Mouse (Mus musculus) CH12.LX (cell line): ENCODE results near the gene Fkbp15. TPM values are rescaled to one million over a fixed set of nuclear protein-coding genes. Genes with fewer than 3 reads are reported as not detected.

Experiments used
- DNase-seq: peaks from one replicate; pipeline ENCODE4 v3.0.0-alpha.2; 2013; ENCODE audit errors: extremely low read depth
- H3K27ac ChIP-seq: 2 replicates; pipeline ENCODE4 v1.5.1; 2012; ENCODE audit warnings: low read depth, mild to moderate bottlenecking, control low read depth, moderate library complexity; ENCODE audit not compliant: insufficient read depth
- H3K27me3 ChIP-seq: replicated peaks from 2 replicates; pipeline ENCODE3; 2012; ENCODE audit warnings: inconsistent platforms
- H3K36me3 ChIP-seq, 2 experiments: replicated peaks in 1 of 2; 2 replicates each; pipeline versions ENCODE3 to v1.6.1; 2012; ENCODE audit warnings: inconsistent platforms in 1 of 2, low read length in 1 of 2, mild to moderate bottlenecking in 1 of 2, mixed read lengths in 1 of 2, moderate library complexity in 1 of 2; ENCODE audit not compliant: control insufficient read depth in 1 of 2, insufficient read depth in 1 of 2
- H3K4me1 ChIP-seq, 2 experiments: 2 replicates each; pipeline ENCODE4 v1.6.1; 2012; ENCODE audit warnings: inconsistent platforms in 1 of 2, moderate library complexity in 1 of 2; ENCODE audit not compliant: insufficient read depth in 2 of 2, control insufficient read depth in 1 of 2
- H3K4me2 ChIP-seq: 2 replicates; pipeline ENCODE4 v1.6.1; 2012; ENCODE audit warnings: low read depth, mild to moderate bottlenecking, control low read depth; ENCODE audit not compliant: poor library complexity, insufficient read depth, severe bottlenecking
- H3K4me3 ChIP-seq, 3 experiments: fragments of 150-350 bp in 1 of 3; sonication (generic) in 1 of 3; replicated peaks in 1 of 3; 2 replicates each; pipeline versions ENCODE3 to v1.5.1; 2011 to 2012; ENCODE audit warnings: low read depth in 2 of 3, low read length in 2 of 3, mild to moderate bottlenecking in 2 of 3, moderate library complexity in 2 of 3, control low read depth in 1 of 3, improper control_type of control experiment in 1 of 3, inconsistent platforms in 1 of 3, mixed read lengths in 1 of 3; ENCODE audit not compliant: poor library complexity in 1 of 3
- H3K79me2 ChIP-seq: replicated peaks from 2 replicates; pipeline ENCODE4 v1.6.1; 2012; ENCODE audit warnings: mild to moderate bottlenecking, moderate library complexity; ENCODE audit not compliant: control insufficient read depth, poor library complexity, insufficient read depth, severe bottlenecking; ENCODE audit errors: extremely low read depth
- H3K9ac ChIP-seq: 2 replicates; pipeline ENCODE4 v1.6.1; 2012; ENCODE audit warnings: low read depth, mild to moderate bottlenecking, control low read depth, moderate library complexity; ENCODE audit not compliant: insufficient read depth
- H3K9me3 ChIP-seq: replicated peaks from 2 replicates; pipeline ENCODE3; 2012; ENCODE audit warnings: low read length, inconsistent platforms, mixed read lengths
- BHLHE40 ChIP-seq: IDR thresholded peaks from 2 replicates; pipeline ENCODE4 v1.6.1; 2011; ENCODE audit warnings: mild to moderate bottlenecking, low read depth, low read length, improper control_type of control experiment
- CHD1 ChIP-seq: IDR thresholded peaks from 2 replicates; pipeline ENCODE4 v1.6.1; 2012; ENCODE audit warnings: low read depth, low read length, improper control_type of control experiment, inconsistent platforms
- CHD2 ChIP-seq: IDR thresholded peaks from 2 replicates; pipeline ENCODE4 v1.6.1; 2011; ENCODE audit warnings: low read length, improper control_type of control experiment
- CTCF ChIP-seq, 2 experiments: IDR thresholded peaks in 1 of 2; conservative IDR thresholded peaks in 1 of 2; 2 replicates each; pipeline ENCODE4 v1.5.1; 2011 to 2012; ENCODE audit warnings: low read depth in 2 of 2, low read length in 2 of 2, improper control_type of control experiment in 1 of 2, inconsistent platforms in 1 of 2, mild to moderate bottlenecking in 1 of 2, moderate library complexity in 1 of 2
- E2F4 ChIP-seq: IDR thresholded peaks from 2 replicates; pipeline ENCODE4 v1.6.1; 2011; ENCODE audit warnings: low read depth, low read length, improper control_type of control experiment; ENCODE audit not compliant: insufficient replicate concordance
- ELF1 ChIP-seq: IDR thresholded peaks from 2 replicates; pipeline ENCODE4 v1.6.1; 2014; ENCODE audit warnings: low read depth, mild to moderate bottlenecking, inconsistent platforms, low read length, improper control_type of control experiment
- EP300 ChIP-seq: IDR thresholded peaks from 2 replicates; pipeline ENCODE4 v1.6.1; 2011; ENCODE audit warnings: low read length, improper control_type of control experiment
- ETS1 ChIP-seq: conservative IDR thresholded peaks from 2 replicates; pipeline ENCODE4 v1.6.1; 2012; ENCODE audit warnings: low read depth, mild to moderate bottlenecking, inconsistent platforms, low read length, improper control_type of control experiment, moderate library complexity
- HCFC1 ChIP-seq: IDR thresholded peaks from 2 replicates; pipeline ENCODE4 v1.6.1; 2012; ENCODE audit warnings: low read depth, mild to moderate bottlenecking, inconsistent platforms, low read length, improper control_type of control experiment
- IRF4 ChIP-seq: IDR thresholded peaks from 2 replicates; pipeline ENCODE4 v1.6.1; 2014; ENCODE audit warnings: low read depth, mild to moderate bottlenecking, inconsistent platforms, low read length, improper control_type of control experiment
- JUN ChIP-seq: IDR thresholded peaks from 2 replicates; pipeline ENCODE4 v1.6.1; 2011; ENCODE audit warnings: low read depth, mild to moderate bottlenecking, low read length, improper control_type of control experiment, moderate library complexity; ENCODE audit not compliant: insufficient read depth
- KAT2A ChIP-seq: IDR thresholded peaks from 2 replicates; pipeline ENCODE4 v1.6.1; 2012; ENCODE audit warnings: low read length, improper control_type of control experiment, inconsistent platforms; ENCODE audit not compliant: insufficient replicate concordance
- MAFK ChIP-seq: IDR thresholded peaks from 2 replicates; pipeline ENCODE4 v1.6.1; 2011; ENCODE audit warnings: low read length, improper control_type of control experiment; ENCODE audit not compliant: insufficient replicate concordance
- MAX ChIP-seq: IDR thresholded peaks from 2 replicates; pipeline ENCODE4 v1.6.1; 2011; ENCODE audit warnings: low read length, improper control_type of control experiment
- MAZ ChIP-seq: IDR thresholded peaks from 2 replicates; pipeline ENCODE4 v1.6.1; 2012; ENCODE audit warnings: low read depth, mild to moderate bottlenecking, inconsistent platforms, low read length, improper control_type of control experiment, moderate library complexity
- MEF2A ChIP-seq: IDR thresholded peaks from 2 replicates; pipeline ENCODE4 v1.6.1; 2014; ENCODE audit warnings: low read depth, mild to moderate bottlenecking, inconsistent platforms, low read length, improper control_type of control experiment, borderline replicate concordance
- MYC ChIP-seq: IDR thresholded peaks from 2 replicates; pipeline ENCODE4 v1.6.1; 2011; ENCODE audit warnings: low read depth, mild to moderate bottlenecking, improper control_type of control experiment, low read length
- NELFE ChIP-seq: IDR thresholded peaks from 2 replicates; pipeline ENCODE4 v1.6.1; 2011; ENCODE audit warnings: low read depth, low read length, improper control_type of control experiment
- PAX5 ChIP-seq: IDR thresholded peaks from 2 replicates; pipeline ENCODE4 v1.6.1; 2012; ENCODE audit warnings: low read length, inconsistent platforms, mixed read lengths
- POLR2A ChIP-seq: IDR thresholded peaks from 2 replicates; pipeline ENCODE4 v1.6.1; 2011; ENCODE audit warnings: low read depth, mild to moderate bottlenecking, improper control_type of control experiment, low read length
- POLR2AphosphoS2 ChIP-seq: IDR thresholded peaks from 2 replicates; pipeline ENCODE4 v1.6.1; 2011; ENCODE audit warnings: low read depth, low read length, improper control_type of control experiment
- RAD21 ChIP-seq: IDR thresholded peaks from 2 replicates; pipeline ENCODE4 v1.6.1; 2011; ENCODE audit warnings: low read depth, mild to moderate bottlenecking, low read length, improper control_type of control experiment, moderate library complexity
- SIN3A ChIP-seq: IDR thresholded peaks from 2 replicates; pipeline ENCODE4 v1.6.1; 2012; ENCODE audit warnings: low read length, improper control_type of control experiment, inconsistent platforms
- TBP ChIP-seq: conservative IDR thresholded peaks from 2 replicates; pipeline ENCODE4 v1.6.1; 2011; ENCODE audit warnings: low read depth, low read length, improper control_type of control experiment
- TCF12 ChIP-seq: IDR thresholded peaks from 2 replicates; pipeline ENCODE4 v1.6.1; 2014; ENCODE audit warnings: low read depth, mild to moderate bottlenecking, inconsistent platforms, low read length, improper control_type of control experiment
- USF1 ChIP-seq: IDR thresholded peaks from 2 replicates; pipeline ENCODE4 v1.6.1; 2014; ENCODE audit warnings: low read depth, mild to moderate bottlenecking, inconsistent platforms, low read length, improper control_type of control experiment
- ZC3H11A ChIP-seq: IDR thresholded peaks from 2 replicates; pipeline ENCODE4 v1.6.1; 2012; ENCODE audit warnings: low read depth, mild to moderate bottlenecking, inconsistent platforms, low read length, improper control_type of control experiment
- ZKSCAN1 ChIP-seq: IDR thresholded peaks from 2 replicates; pipeline ENCODE4 v1.6.1; 2012; ENCODE audit warnings: low read depth, inconsistent platforms, low read length, improper control_type of control experiment, borderline replicate concordance
- ZNF384 ChIP-seq: IDR thresholded peaks from 2 replicates; pipeline ENCODE4 v1.6.1; 2012; ENCODE audit warnings: low read depth, low read length, improper control_type of control experiment, inconsistent platforms
- dilution Hi-C: fragments of 300-500 bp; cut with MboI; formaldehyde crosslinking; loops from 2 replicates; pipeline ENCODE4 v1.14.3; 2020; ENCODE audit warnings: low sequenced_read_pairs; ENCODE audit not compliant: extremely low pct_unique_long_range_greater_than_20kb, extremely low pct_ligation_motif_present
- in situ Hi-C: fragments of 300-500 bp; cut with MboI; formaldehyde crosslinking; loops from 3 replicates; pipeline ENCODE4 v1.14.3; 2019; ENCODE audit warnings: low sequenced_read_pairs, low pct_ligation_motif_present, low pct_unique_long_range_greater_than_20kb, mixed read lengths
- polyA plus RNA-seq: library from polyadenylated mRNA; unstranded; fragments of >175 nt; gene quantifications from 2 replicates; pipeline ENCODE4 v1.2.1, GENCODE M21; 2012; ENCODE audit warnings: low read depth; ENCODE audit not compliant: insufficient read length
- total RNA-seq, 2 experiments: library from RNA; depleted of rRNA; stranded (reverse); fragments of 300-350 nt in 1 of 2; fragments of >200 nt in 1 of 2; gene quantifications; 2 replicates each; pipeline ENCODE4 v1.2.3; 2012 to 2014

Gene Fkbp15
- total and polyA plus RNA-seq, 3 experiments: 24.0 to 35.1 (median 30.4) TPM

DNA sequence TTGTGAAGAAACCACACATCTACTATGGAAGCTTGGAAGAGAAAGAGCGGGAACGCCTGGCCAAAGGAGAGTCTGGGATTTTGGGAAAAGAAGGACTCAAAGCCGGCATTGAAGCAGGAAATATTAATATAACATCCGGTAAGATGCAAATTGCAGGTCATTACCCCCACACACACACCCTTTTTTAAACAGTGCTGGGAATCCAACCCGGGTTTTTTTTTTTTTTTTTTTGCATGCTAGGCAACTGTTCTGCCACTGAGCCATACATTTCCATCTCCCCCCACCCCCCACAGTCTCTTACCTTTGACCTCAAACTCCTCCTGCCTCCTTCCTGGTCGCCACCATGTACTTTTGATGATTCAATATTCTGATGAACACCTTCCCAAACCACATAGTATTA, 49.3 kb upstream of the Fkbp15 start:
- Histone ChIP-seq H3K9me3 (no peaks in the 10 kb centered on the region), H3K4me3 (peak overlapping the region; percentile 75 to 99 (median 80)), H3K4me2 (peak overlapping the region; percentile 95), H3K4me1 (peaks cover 12 to 49% of the 10 kb centered on the region in 2 experiments), H3K27me3 (no peaks in the 10 kb centered on the region), H3K27ac (0 out of 2 replicates have a peak overlapping the region, but pooled peaks have one; percentile 66), H3K9ac (peak overlapping the region; percentile 64), H3K79me2 (peaks cover 63% of the 10 kb centered on the region), H3K36me3 (peaks cover 31 to 55% of the 10 kb centered on the region in 2 experiments)
- in situ Hi-C loops (loop anchor here (10.0 kb wide), 1 partner anchor 95 kb away; the partner anchor contains the start of gene Hdhd3), dilution Hi-C loops (no loop called here)
- DNase-seq: peak; percentile 42
- no peak for TF ChIP-seq CHD1
- TF ChIP-seq MAFK: 0 out of 2 replicates have a peak, but pooled peaks have one; percentile 30
- TF ChIP-seq JUN: no peak
- no peak for TF ChIP-seq PAX5
- 0 out of 2 replicates have a peak, but pooled peaks have one; percentile 13 for TF ChIP-seq SIN3A
- TF ChIP-seq MAZ: no peak
- TF ChIP-seq MYC: peak; percentile 15; the same call in 1 of the 2 replicates
- no peak for TF ChIP-seq USF1
- no peak for TF ChIP-seq ZC3H11A
- TF ChIP-seq ZNF384: peak; percentile 90
- no peak for TF ChIP-seq IRF4
- TF ChIP-seq E2F4: no peak
- no peak for TF ChIP-seq ZKSCAN1
- no peak for TF ChIP-seq MAX
- TF ChIP-seq MEF2A: no peak
- TF ChIP-seq EP300: no peak
- TF ChIP-seq CTCF (conservative IDR thresholded peaks at IDR 0.05 in 1 of 2, IDR thresholded peaks at IDR 0.05 in 1 of 2; ENCODE audit: low read depth in 2 of 2, low read length in 2 of 2): no peak
- TF ChIP-seq RAD21: no peak

DNA sequence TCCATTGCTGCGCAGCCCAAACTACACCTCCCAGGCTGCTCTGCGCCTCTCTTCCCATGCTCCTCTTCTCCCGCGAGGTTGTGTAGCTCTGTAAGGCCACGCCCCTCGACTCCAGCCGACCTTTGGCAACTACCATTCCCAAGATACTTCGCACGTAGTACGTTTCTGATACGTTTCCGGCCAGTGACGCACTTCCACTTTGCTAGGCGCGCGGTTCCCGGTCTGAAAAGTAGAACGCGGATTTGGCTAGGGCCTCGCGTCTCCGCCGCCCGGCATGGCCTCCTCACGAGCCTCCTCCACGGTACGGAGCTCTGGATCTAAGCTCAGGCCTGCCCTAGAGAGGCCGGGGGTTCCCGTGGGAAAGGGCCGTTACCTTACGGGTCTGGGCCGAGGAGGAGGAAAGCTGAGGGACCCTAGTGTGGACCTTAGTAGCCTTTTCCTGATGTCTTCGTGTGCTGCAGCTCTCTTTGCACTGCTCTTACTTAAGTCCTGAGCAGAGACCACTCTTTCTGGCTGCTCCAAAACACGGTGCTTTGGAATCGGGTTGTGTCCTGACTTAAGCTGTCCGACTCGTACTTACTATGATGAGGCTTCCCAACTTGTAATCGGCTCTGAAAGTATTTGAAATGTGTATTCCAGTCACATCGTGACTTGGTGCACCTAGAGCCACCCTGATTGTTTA, 48.4 kb upstream of the Fkbp15 start, which contains the start of the genes Cdc26 and Prpf4:
Cdc26 (minus strand) TSS at position 42 of the 682 bp plus-strand sequence.
Prpf4 (plus strand) TSS at position 197 of the 682 bp plus-strand sequence.
- peaks cover 12 to 54% of the 10 kb centered on the region in 2 experiments for H3K4me1 ChIP-seq
- H3K79me2 ChIP-seq: peaks cover 72% of the 10 kb centered on the region
- in situ Hi-C loops (loop anchor here (10.0 kb wide), 1 partner anchor 96 kb away; the partner anchor contains the start of gene Hdhd3), dilution Hi-C loops (no loop called here)
- peaks cover 24 to 54% of the 10 kb centered on the region in 2 experiments for H3K36me3 ChIP-seq
- H3K9ac ChIP-seq: peak within 1 kb of the TSS; percentile 95
- H3K4me2 ChIP-seq: peak within 1 kb of the TSS; percentile 95
- peak within 1 kb of the TSS; percentile 77 to 99 (median 80) for H3K4me3 ChIP-seq
- peak; percentile 99 for DNase-seq
- H3K27me3 ChIP-seq: no peaks in the 10 kb centered on the region
- no peaks in the 10 kb centered on the region for H3K9me3 ChIP-seq
- peak within 1 kb of the TSS; percentile 66 for H3K27ac ChIP-seq
- peak; percentile 82 for TF ChIP-seq TCF12
- TF ChIP-seq ZC3H11A: no peak
- TF ChIP-seq ZKSCAN1: no peak
- peak; percentile 99 for TF ChIP-seq CHD2
- peak; percentile 55; the same call in 1 of the 2 replicates for TF ChIP-seq IRF4
- peak; percentile 82 for TF ChIP-seq ELF1
- no peak for TF ChIP-seq CTCF (conservative IDR thresholded peaks at IDR 0.05 in 1 of 2, IDR thresholded peaks at IDR 0.05 in 1 of 2; ENCODE audit: low read depth in 2 of 2, low read length in 2 of 2)
- peak; percentile 97 for TF ChIP-seq POLR2A
- 0 out of 2 replicates have a peak, but pooled peaks have one; percentile 6 for TF ChIP-seq ETS1
- TF ChIP-seq MAX: peak; percentile 71; the same call in 1 of the 2 replicates
- TF ChIP-seq NELFE: peak; percentile 95
- 0 out of 2 replicates have a peak, but pooled peaks have one; percentile 22 for TF ChIP-seq TBP
- peak; percentile 97; the same call in 1 of the 2 replicates for TF ChIP-seq KAT2A
- peak; percentile 71; the same call in 1 of the 2 replicates for TF ChIP-seq SIN3A
- peak; percentile 87; the same call in 1 of the 2 replicates for TF ChIP-seq E2F4
- TF ChIP-seq RAD21: no peak
- TF ChIP-seq MYC: peak; percentile 81; the same call in 1 of the 2 replicates
- peak; percentile 90 for TF ChIP-seq POLR2AphosphoS2
- peak; percentile 95 for TF ChIP-seq HCFC1
- TF ChIP-seq BHLHE40: no peak
- TF ChIP-seq MAFK: no peak
